Mouse (Mus musculus) olfactory bulb, adult 2 months (tissue): Measurements from ENCODE around the gene Cbr2. TPM values are rescaled to one million over a fixed set of nuclear protein-coding genes. Genes with fewer than 3 reads are reported as not detected.

Experiments
- H3K27ac ChIP-seq: fragments of 200-500 bp; 2 replicates; pipeline ENCODE4 v1.5.1; 2012; ENCODE audit warnings: low read depth, low read length; ENCODE audit not compliant: insufficient read depth
- H3K4me1 ChIP-seq: fragments of 200-500 bp; 2 replicates; pipeline ENCODE4 v1.6.1; 2012; ENCODE audit warnings: low read length; ENCODE audit not compliant: control insufficient read depth, insufficient read depth
- H3K4me3 ChIP-seq: fragments of 200-500 bp; 2 replicates; pipeline ENCODE4 v1.5.1; 2012; ENCODE audit warnings: mild to moderate bottlenecking, low read depth, low read length, moderate library complexity; ENCODE audit not compliant: insufficient read depth
- CTCF ChIP-seq: fragments of 200-500 bp; IDR thresholded peaks from 2 replicates; pipeline ENCODE4 v1.5.1; 2012; ENCODE audit warnings: low read depth, mild to moderate bottlenecking, low read length, moderate library complexity; ENCODE audit not compliant: insufficient read depth
- POLR2A ChIP-seq: fragments of 200-500 bp; IDR thresholded peaks from 2 replicates; pipeline ENCODE4 v1.6.1; 2012; ENCODE audit warnings: mild to moderate bottlenecking, low read depth, low read length, moderate library complexity; ENCODE audit not compliant: insufficient read depth
- WGBS: fragments of 180-500 bp; shearing (Covaris S2); methylation state at CpG from one replicate; pipeline ENCODE4 v1.1.7; 2018; 5-methylcytosine and 5-hydroxymethylcytosine counted together
- polyA plus RNA-seq: library from polyadenylated mRNA; stranded (reverse); fragments of >200 nt; gene quantifications from 2 replicates; pipeline ENCODE4 v1.2.4, GENCODE M21; 2012; ENCODE audit warnings: low replicate concordance; ENCODE audit not compliant: missing spikeins, insufficient read depth, insufficient read length

Cbr2 gene
- polyA plus RNA-seq, 1 experiment: not detected

DNA sequence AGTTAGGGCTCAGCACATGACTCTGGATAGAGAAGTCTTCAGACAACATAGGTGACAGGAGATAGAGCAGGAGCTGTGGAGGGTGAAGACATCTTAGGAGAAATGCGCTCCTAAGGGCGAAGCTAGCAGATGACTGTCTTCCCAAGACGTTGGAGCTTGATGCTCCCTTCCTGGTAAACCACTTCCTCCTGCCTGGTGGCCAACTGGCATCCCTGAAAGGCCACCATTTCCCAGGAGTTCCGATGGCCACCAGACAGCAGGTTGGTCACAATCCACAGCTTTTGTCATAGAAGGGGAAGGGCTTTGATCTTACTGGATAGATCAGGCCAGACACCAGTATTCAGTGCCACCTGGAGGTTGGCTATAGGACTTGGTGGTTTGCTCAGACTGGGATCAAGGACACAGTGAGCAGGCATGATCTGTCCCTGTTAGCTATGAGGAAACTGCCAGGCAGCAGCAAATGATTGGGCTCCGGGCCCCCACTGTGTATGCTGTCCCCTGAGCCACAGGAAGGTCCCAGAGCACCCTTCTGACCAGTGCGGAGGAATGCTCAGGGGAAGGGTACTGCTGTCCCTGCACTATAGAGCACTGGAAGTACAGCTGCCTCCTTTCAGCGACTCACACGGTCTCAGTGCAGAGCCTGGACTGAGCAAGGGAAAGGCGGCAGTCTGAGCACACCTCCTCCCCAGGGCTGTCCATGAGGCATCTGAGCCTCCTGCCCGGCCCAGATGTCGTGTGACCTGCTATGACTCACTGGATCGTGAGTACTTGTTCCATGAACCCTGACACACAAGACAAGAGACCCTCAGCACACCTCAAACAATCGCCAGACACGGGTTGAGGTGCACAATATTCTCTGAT lies 30.1 kb upstream of the Cbr2 start:
- WGBS: 68% methylated on average over 14 of the region's 14 CpGs
- TF ChIP-seq POLR2A: no peak
- TF ChIP-seq CTCF: no peak
- H3K4me1 ChIP-seq: peaks cover 4% of the 10 kb centered on the region
- no peak overlapping the region for H3K4me3 ChIP-seq
- no peak overlapping the region for H3K27ac ChIP-seq

- WGBS: 86% methylated on average over 9 of the region's 9 CpGs
- TF ChIP-seq CTCF: no peak
- TF ChIP-seq POLR2A: no peak
- Histone ChIP-seq H3K4me1 (peaks cover 4% of the 10 kb centered on the region), H3K27ac (no peak overlapping the region), H3K4me3 (no peak overlapping the region)
Measured at GRCm38 (mm10) chr11:120760236-120760635, 28.3 kb upstream of the Cbr2 start.

- H3K4me1 ChIP-seq: no peaks in the 10 kb centered on the region
- H3K4me3 ChIP-seq: no peak overlapping the region
- TF ChIP-seq CTCF: no peak
- no peak for TF ChIP-seq POLR2A
- WGBS: 81% methylated on average over 4 of the region's 4 CpGs
- no peak overlapping the region for H3K27ac ChIP-seq
Measured at GRCm38 (mm10) chr11:120751606-120752005, 19.7 kb upstream of the Cbr2 start.

- TF ChIP-seq POLR2A: no peak
- no peak overlapping the region for H3K27ac ChIP-seq
- H3K4me3 ChIP-seq: no peak overlapping the region
- H3K4me1 ChIP-seq: no peaks in the 10 kb centered on the region
- WGBS: 58% methylated on average over 8 of the region's 8 CpGs
Measured at GRCm38 (mm10) chr11:120749430-120749829, 17.5 kb upstream of the Cbr2 start.

- no peaks in the 10 kb centered on the region for H3K4me1 ChIP-seq
- no peak for TF ChIP-seq CTCF
- TF ChIP-seq POLR2A: no peak
- whole genome bisulfite sequencing: 75% methylated on average over 4 of the region's 4 CpGs
- no peak overlapping the region for H3K4me3 ChIP-seq
- no peak overlapping the region for H3K27ac ChIP-seq
Measured at GRCm38 (mm10) chr11:120747974-120748373, 16.1 kb upstream of the Cbr2 start.

GRCm38 (mm10) chr11:120744121-120744701 lies 12.3 kb upstream of the Cbr2 start:
- no peak for TF ChIP-seq CTCF
- TF ChIP-seq POLR2A: no peak
- no peak overlapping the region for H3K27ac ChIP-seq
- 80% methylated on average over 7 of the region's 7 CpGs for WGBS
- H3K4me3 ChIP-seq: no peak overlapping the region
- H3K4me1 ChIP-seq: no peaks in the 10 kb centered on the region

GRCm38 (mm10) chr11:120740981-120741380 lies 9.1 kb upstream of the Cbr2 start:
- TF ChIP-seq CTCF: no peak
- no peak for TF ChIP-seq POLR2A
- Histone ChIP-seq H3K27ac (no peak overlapping the region), H3K4me1 (no peaks in the 10 kb centered on the region), H3K4me3 (no peak overlapping the region)
- 85% methylated on average over 5 of the region's 5 CpGs for WGBS

- WGBS: 79% methylated on average over 6 of the region's 6 CpGs
- no peaks in the 10 kb centered on the region for H3K4me1 ChIP-seq
- TF ChIP-seq POLR2A (no peak), CTCF (no peak)
- no peak overlapping the region for H3K4me3 ChIP-seq
- H3K27ac ChIP-seq: no peak overlapping the region
Measured at GRCm38 (mm10) chr11:120736424-120736823, 4.5 kb upstream of the Cbr2 start.

DNA sequence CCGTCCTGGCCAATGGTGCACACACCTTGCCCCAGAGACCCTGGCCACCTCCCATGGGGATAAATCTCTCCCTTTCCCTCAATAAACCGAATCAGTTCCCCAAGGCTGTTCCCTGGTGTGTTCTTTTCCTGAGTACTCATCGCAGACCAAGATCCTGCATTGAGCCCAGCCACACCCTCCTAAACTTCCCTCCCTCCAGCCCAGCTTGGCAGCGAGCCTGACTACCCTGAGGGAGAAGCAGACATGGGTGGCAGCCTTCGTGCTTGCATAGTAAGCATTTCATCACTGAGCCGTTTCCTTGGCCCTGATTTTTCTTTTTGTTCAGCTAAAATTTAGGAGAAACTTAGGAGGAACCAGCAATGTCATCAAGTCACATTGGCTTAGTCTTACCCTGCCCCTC lies 1.6 kb upstream of the Cbr2 start:
- Histone ChIP-seq H3K4me1 (peaks cover 3% of the 10 kb centered on the region; the same call in 1 of the 2 replicates), H3K4me3 (no peak overlapping the region), H3K27ac (no peak overlapping the region)
- WGBS: 47% methylated on average over 6 of the region's 6 CpGs
- TF ChIP-seq CTCF: no peak
- no peak for TF ChIP-seq POLR2A

DNA sequence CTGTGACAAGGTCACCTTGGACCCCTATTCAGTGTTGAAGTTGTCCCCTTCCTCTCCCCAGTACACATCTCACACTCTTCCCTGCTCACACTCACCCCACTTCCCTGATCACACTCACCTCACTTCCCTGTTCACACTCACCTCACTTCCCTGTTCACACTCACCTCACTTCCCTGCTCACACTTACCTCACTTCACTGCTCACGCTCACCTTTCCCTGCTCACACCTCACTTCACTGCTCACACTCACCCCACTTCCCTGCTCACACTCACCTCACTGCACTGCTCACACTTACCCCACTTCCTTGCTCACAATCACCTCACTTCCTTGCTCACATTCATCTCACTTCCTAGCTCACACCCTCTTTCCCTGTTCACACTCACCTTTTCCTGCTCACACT lies 519 bp downstream of the Cbr2 start:
- Histone ChIP-seq H3K4me3 (no peak overlapping the region), H3K4me1 (peaks cover 10% of the 10 kb centered on the region), H3K27ac (no peak overlapping the region)
- TF ChIP-seq POLR2A: no peak
- no peak for TF ChIP-seq CTCF
- 96% methylated on average over 1 of the region's 1 CpGs for WGBS
